Mouse (Mus musculus) embryo, embryonic 10.5 days (tissue): ENCODE data around the gene Stk17b.
"Not testable (repeated sequence)": the region's sequence is repeated elsewhere in the genome, so short reads cannot be mapped to it uniquely, and the experiment has no call there.

Source experiments
- DNase-seq: peaks from one replicate; pipeline ENCODE4 v3.0.0-alpha.2; 2015; ENCODE audit warnings: low spot score

Stk17b gene

GRCm38 (mm10) chr1:53782079-53782478 is 2.9 kb downstream of the Stk17b start:
- no peak for DNase-seq

- no peak for DNase-seq
Observed at GRCm38 (mm10) chr1:53781311-53781710, 3.7 kb downstream of the Stk17b start.

- DNase-seq, result no peak
Observed at GRCm38 (mm10) chr1:53776176-53776905, 8.7 kb downstream of the Stk17b start.

- no peak for DNase-seq
Observed at GRCm38 (mm10) chr1:53775545-53775944, 9.5 kb downstream of the Stk17b start.

- no peak for DNase-seq
Observed at GRCm38 (mm10) chr1:53775036-53775435, 10.0 kb downstream of the Stk17b start.

GRCm38 (mm10) chr1:53774571-53774970 is 10.5 kb downstream of the Stk17b start:
- DNase-seq, result no peak

- no peak for DNase-seq
Observed at GRCm38 (mm10) chr1:53773994-53774393, 11.0 kb downstream of the Stk17b start.

- no peak for DNase-seq
Observed at GRCm38 (mm10) chr1:53772967-53773366, 12.1 kb downstream of the Stk17b start.

- no peak for DNase-seq
Observed at GRCm38 (mm10) chr1:53771476-53771875, 13.5 kb downstream of the Stk17b start.

GRCm38 (mm10) chr1:53766112-53766511 is 18.9 kb downstream of the Stk17b start:
- DNase-seq, result no peak

- no peak for DNase-seq
Observed at GRCm38 (mm10) chr1:53757316-53757715, 27.7 kb downstream of the Stk17b start.

GRCm38 (mm10) chr1:53753501-53753900 is 31.5 kb downstream of the Stk17b start:
- DNase-seq, result not testable (repeated sequence)

GRCm38 (mm10) chr1:53751144-53751543 is 33.9 kb downstream of the Stk17b start:
- DNase-seq, result no peak

- DNase-seq, result not testable (repeated sequence)
Observed at GRCm38 (mm10) chr1:53750697-53751096, 34.3 kb downstream of the Stk17b start.

- DNase-seq, result not testable (repeated sequence)
Observed at GRCm38 (mm10) chr1:53749881-53750385, 35.1 kb downstream of the Stk17b start.

- no peak for DNase-seq
Observed at GRCm38 (mm10) chr1:53748571-53748970, 36.5 kb downstream of the Stk17b start.

GRCm38 (mm10) chr1:53746001-53746400 is 39.0 kb downstream of the Stk17b start:
- no peak for DNase-seq

GRCm38 (mm10) chr1:53741742-53742458 is 43.1 kb downstream of the Stk17b start:
- no peak for DNase-seq

GRCm38 (mm10) chr1:53740777-53741336 is 44.2 kb downstream of the Stk17b start:
- no peak for DNase-seq

- DNase-seq, result not testable (repeated sequence)
Observed at GRCm38 (mm10) chr1:53740077-53740776, 44.8 kb downstream of the Stk17b start.

GRCm38 (mm10) chr1:53736583-53736982 is 48.4 kb downstream of the Stk17b start:
- DNase-seq, result no peak
